Mouse (Mus musculus) G1E (cell line): Measurements from ENCODE around the gene Lenep.

Source experiments
- CTCF ChIP-seq: IDR thresholded peaks from 2 replicates; pipeline ENCODE4 v1.5.1; 2012; ENCODE audit warnings: low read depth, low read length, inconsistent platforms, mixed read lengths
- GATA1 ChIP-seq: IDR thresholded peaks from 2 replicates; pipeline ENCODE4 v1.6.1; 2012; ENCODE audit warnings: borderline replicate concordance, low read length, inconsistent platforms, mixed read lengths
- TAL1 ChIP-seq: conservative IDR thresholded peaks from 2 replicates; pipeline ENCODE4 v1.6.1; 2012; ENCODE audit warnings: low read depth, low read length, inconsistent platforms, mixed read lengths

- TF ChIP-seq TAL1 (no peak), CTCF (no peak), GATA1 (no peak)
These were observed 38.1 kb upstream of the Lenep start for GRCm38 (mm10) chr3:89440691-89441090.
